Comparison of ENCODE assay signal across 8 mouse cellular contexts in genomic region chr6:50566141-50566996, GRCm38 (mm10). TPM values are rescaled to one million over a fixed set of nuclear protein-coding genes. Genes with fewer than 3 reads are reported as not detected.
DNase-seq lines count a peak whose midpoint lies in the region; ATAC-seq and TF ChIP-seq lines count a peak whose summit lies in the region.

Gene Cycs (minus strand): TSS chr6:50566538.

- H3K4me3 ChIP-seq in ES-Bruce4 (ENCODE audit: low read depth, low read length) = peak within 1 kb of the TSS; percentile 99
- H3K4me3 ChIP-seq in forebrain, embryonic 13.5 days = peak within 1 kb of the TSS; percentile 84
- peak within 1 kb of the TSS; percentile 91 for H3K4me3 ChIP-seq in liver, postnatal 0 days (ENCODE audit: low read depth, low read length)
- peak within 1 kb of the TSS; percentile 62 for H3K4me3 ChIP-seq in neural tube, embryonic 14.5 days (ENCODE audit: low read depth, low read length)

- no peak for TF ChIP-seq CTCF in ES-Bruce4 (IDR thresholded peaks at IDR 0.05; ENCODE audit: low read depth, low read length)
- TF ChIP-seq CTCF in liver, postnatal 0 days (IDR thresholded peaks at IDR 0.05; ENCODE audit: low read depth) = peak; percentile 72

- H3K9me3 ChIP-seq in ES-Bruce4 (replicated peaks; ENCODE audit: control insufficient read depth, insufficient read depth, low read length, poor library complexity, severe bottlenecking) = no peaks in the 10 kb centered on the region
- H3K9me3 ChIP-seq in forebrain, embryonic 13.5 days (replicated peaks) = no peaks in the 10 kb centered on the region
- H3K9me3 ChIP-seq in liver, postnatal 0 days (ENCODE audit: low read length) = no peaks in the 10 kb centered on the region
- no peaks in the 10 kb centered on the region for H3K9me3 ChIP-seq in neural tube, embryonic 14.5 days (ENCODE audit: control insufficient read depth, low read length)

- 0 out of 2 replicates have a peak, but pooled peaks have one; percentile 23 for TF ChIP-seq EP300 in ES-Bruce4 (IDR thresholded peaks at IDR 0.05; ENCODE audit: insufficient read depth, low read depth, low read length)
- no peak for TF ChIP-seq EP300 in liver, postnatal 0 days (IDR thresholded peaks at IDR 0.05; ENCODE audit: low read depth)

- peak within 1 kb of the TSS; percentile 9 for H3K27ac ChIP-seq in ES-Bruce4 (ENCODE audit: insufficient read depth, low read length)
- peak within 1 kb of the TSS; percentile 48 for H3K27ac ChIP-seq in forebrain, embryonic 13.5 days
- peak within 1 kb of the TSS; percentile 95 for H3K27ac ChIP-seq in liver, postnatal 0 days (ENCODE audit: low read depth)
- peak within 1 kb of the TSS; percentile 86 for H3K27ac ChIP-seq in neural tube, embryonic 14.5 days (ENCODE audit: low read depth, low read length)

- H3K4me2 ChIP-seq in forebrain, embryonic 13.5 days = peak within 1 kb of the TSS; percentile 82
- H3K4me2 ChIP-seq in liver, postnatal 0 days (ENCODE audit: low read depth, low read length) = peak within 1 kb of the TSS; percentile 89
- peak within 1 kb of the TSS; percentile 78 for H3K4me2 ChIP-seq in neural tube, embryonic 14.5 days (ENCODE audit: low read depth, low read length)

- intact Hi-C loops in heart, postnatal 10 days (cut with DNase I) = no loop called here

- ATAC-seq in cerebellum, adult (ENCODE audit: insufficient number of reproducible peaks, low FRiP score, low TSS enrichment) = peak; percentile 98
- peak; percentile 99 for ATAC-seq in forebrain, embryonic 13.5 days
- ATAC-seq in liver, postnatal 0 days = peak; percentile 96
- ATAC-seq in neural tube, embryonic 14.5 days (ENCODE audit: low read depth) = peak; percentile 98

- peak within 1 kb of the TSS; percentile 76 for H3K9ac ChIP-seq in ES-Bruce4 (ENCODE audit: low read depth, poor library complexity, severe bottlenecking)
- peak within 1 kb of the TSS; percentile 89 for H3K9ac ChIP-seq in forebrain, embryonic 13.5 days
- peak within 1 kb of the TSS; percentile 94 for H3K9ac ChIP-seq in liver, postnatal 0 days (replicated peaks)
- H3K9ac ChIP-seq in neural tube, embryonic 14.5 days (replicated peaks; ENCODE audit: low read depth, low read length) = peak within 1 kb of the TSS; percentile 74

- TF ChIP-seq POLR2A in ES-Bruce4 (IDR thresholded peaks at IDR 0.05; ENCODE audit: insufficient read depth, low read length) = peak; percentile 46

- peak; percentile 100 for DNase-seq in heart, postnatal 10 days
- peak; percentile 99 for DNase-seq in large intestine, adult 2 months (ENCODE audit: low read depth, low spot score)
- peak; percentile 100 for DNase-seq in liver, postnatal 0 days
- DNase-seq in testis, postnatal 10 days (ENCODE audit: low spot score) = peak; percentile 99

- H3K27me3 ChIP-seq in ES-Bruce4 (ENCODE audit: control insufficient read depth, insufficient read depth, low read length, poor library complexity, severe bottlenecking) = no peaks in the 10 kb centered on the region
- H3K27me3 ChIP-seq in forebrain, embryonic 13.5 days = no peaks in the 10 kb centered on the region
- no peaks in the 10 kb centered on the region for H3K27me3 ChIP-seq in liver, postnatal 0 days (ENCODE audit: insufficient read depth, low read length)
- no peaks in the 10 kb centered on the region for H3K27me3 ChIP-seq in neural tube, embryonic 14.5 days (ENCODE audit: control insufficient read depth, insufficient read depth, low read length)

- peaks cover 9% of the 10 kb centered on the region for H3K36me3 ChIP-seq in ES-Bruce4 (ENCODE audit: control insufficient read depth, insufficient read depth, low read length, poor library complexity, severe bottlenecking)
- H3K36me3 ChIP-seq in forebrain, embryonic 13.5 days (ENCODE audit: poor library complexity, severe bottlenecking) = peaks cover 22% of the 10 kb centered on the region
- peaks cover 8% of the 10 kb centered on the region for H3K36me3 ChIP-seq in liver, postnatal 0 days (replicated peaks; ENCODE audit: insufficient read depth, low read length)
- peaks cover 8% of the 10 kb centered on the region for H3K36me3 ChIP-seq in neural tube, embryonic 14.5 days (ENCODE audit: control insufficient read depth, insufficient read depth, low read length)

- no peaks in the 10 kb centered on the region for H3K4me1 ChIP-seq in ES-Bruce4 (ENCODE audit: control insufficient read depth, insufficient read depth, low read length)
- H3K4me1 ChIP-seq in forebrain, embryonic 13.5 days = peaks cover 13% of the 10 kb centered on the region
- peaks cover 10% of the 10 kb centered on the region for H3K4me1 ChIP-seq in liver, postnatal 0 days (ENCODE audit: insufficient read depth)
- H3K4me1 ChIP-seq in neural tube, embryonic 14.5 days (ENCODE audit: control insufficient read depth, insufficient read depth, low read length) = peaks cover 4% of the 10 kb centered on the region; the same call in 1 of the 2 replicates

- under 1% methylated on average over 78 of the region's 78 CpGs for WGBS in forebrain, embryonic 13.5 days
- WGBS in large intestine, adult 2 months = 2% methylated on average over 78 of the region's 78 CpGs
- under 1% methylated on average over 71 of the region's 78 CpGs for WGBS in liver, postnatal 0 days (ENCODE audit: insufficient replicate concordance)
- under 1% methylated on average over 74 of the region's 78 CpGs for WGBS in neural tube, embryonic 14.5 days

RNA-seq across cellular contexts. Expression of gene Cycs, which starts in this region (rescaled TPM):
- polyA plus RNA-seq in ES-Bruce4 (2011; ENCODE audit: insufficient read depth, insufficient read length, low read depth, missing spikeins) = 11.9 and 14.7 TPM in 2 replicates
- 70.1 and 78.9 TPM in 2 replicates for polyA plus RNA-seq in forebrain, embryonic 13.5 days (2015; fragmentation: Nextera tagmentation; extraction: Ambion mirVana)
- total RNA-seq in heart, postnatal 10 days (2021) = 100 to 1,000 TPM; 163 to 166 TPM
- polyA plus RNA-seq in large intestine, adult 2 months (2012; rRNA removed) = 7.8 and 8.0 TPM in 2 replicates
- 71.6 and 73.2 TPM in 2 replicates for polyA plus RNA-seq in liver, postnatal 0 days (2015; fragmentation: Nextera tagmentation; extraction: Ambion mirVana)
- 80.7 and 84.2 TPM in 2 replicates for polyA plus RNA-seq in neural tube, embryonic 14.5 days (2014; fragmentation: Nextera tagmentation; extraction: Ambion mirVana)

Comparison
In these comparisons a context has a peak if more than half of its experiments do, and no peak if none do; other contexts are left out.
1. Peak in every context shown above with its lines: DNase-seq, ATAC-seq, H3K4me3 ChIP-seq and H3K27ac ChIP-seq.
2. H3K27ac ChIP-seq: peak in every context shown above with its lines; median percentile 95 in liver, postnatal 0 days; 86 in neural tube, embryonic 14.5 days; 48 in forebrain, embryonic 13.5 days; 9 in ES-Bruce4.